Mouse (Mus musculus) ES-E14 (cell line): ENCODE measurements at regions not wholly inside any gene's neighbourhood (a gene's known extent, or its start where the extent isn't known, plus 50 kb on each side); places are given as distances from the start of the nearest gene placed in this dataset.

Source experiments
- DNase-seq: peaks from one replicate; pipeline ENCODE4 v3.0.0-alpha.2; 2013; ENCODE audit warnings: low read depth, low spot score
- H3K27ac ChIP-seq: 2 replicates; pipeline ENCODE4 v1.5.1; 2012; ENCODE audit warnings: low read depth, mild to moderate bottlenecking, low read length, moderate library complexity, mixed read lengths; ENCODE audit not compliant: poor library complexity, insufficient read depth, severe bottlenecking
- H3K36me3 ChIP-seq: 2 replicates; pipeline ENCODE4 v1.6.1; 2012; ENCODE audit warnings: mild to moderate bottlenecking, low read length, moderate library complexity, mixed read lengths; ENCODE audit not compliant: control insufficient read depth, poor library complexity, insufficient read depth, severe bottlenecking
- H3K4me1 ChIP-seq, 2 experiments: fragments of 150-350 bp in 1 of 2; sonication (generic) in 1 of 2; 2 replicates each; pipeline ENCODE4 v1.6.1; 2012; ENCODE audit warnings: low read length in 2 of 2, mild to moderate bottlenecking in 1 of 2, mixed read lengths in 1 of 2; ENCODE audit not compliant: control insufficient read depth in 2 of 2, insufficient read depth in 2 of 2, poor library complexity in 1 of 2
- H3K4me3 ChIP-seq, 2 experiments: fragments of 150-350 bp in 1 of 2; sonication (generic) in 1 of 2; 2 replicates each; pipeline ENCODE4 v1.5.1; 2012; ENCODE audit warnings: low read length in 2 of 2, low read depth in 1 of 2, mild to moderate bottlenecking in 1 of 2, mixed read lengths in 1 of 2; ENCODE audit not compliant: insufficient read depth in 1 of 2, poor library complexity in 1 of 2, severe bottlenecking in 1 of 2
- H3K9ac ChIP-seq: 2 replicates; pipeline ENCODE4 v1.6.1; 2012; ENCODE audit warnings: low read depth, mild to moderate bottlenecking, low read length, mixed read lengths; ENCODE audit not compliant: poor library complexity, insufficient read depth, severe bottlenecking
- H3K9me3 ChIP-seq: fragments of 150-350 bp; sonication (generic); 2 replicates; pipeline ENCODE4 v1.6.1; 2012; ENCODE audit warnings: low read depth, mild to moderate bottlenecking, low read length; ENCODE audit not compliant: control insufficient read depth, insufficient read depth
- CHD2 ChIP-seq: IDR thresholded peaks from 2 replicates; pipeline ENCODE4 v1.6.1; 2014; ENCODE audit warnings: mild to moderate bottlenecking, low read depth, low read length, inconsistent platforms
- HCFC1 ChIP-seq: IDR thresholded peaks from 2 replicates; pipeline ENCODE4 v1.6.1; 2012; ENCODE audit warnings: low read length, inconsistent platforms, borderline replicate concordance; ENCODE audit not compliant: insufficient read depth
- MAFK ChIP-seq: IDR thresholded peaks from 2 replicates; pipeline ENCODE4 v1.6.1; 2014; ENCODE audit warnings: mild to moderate bottlenecking, low read depth, low read length, inconsistent platforms; ENCODE audit not compliant: insufficient read depth
- ZC3H11A ChIP-seq: IDR thresholded peaks from 2 replicates; pipeline ENCODE4 v1.6.1; 2012; ENCODE audit warnings: low read depth, mild to moderate bottlenecking, inconsistent platforms, low read length, borderline replicate concordance
- ZNF384 ChIP-seq: IDR thresholded peaks from 2 replicates; pipeline ENCODE4 v1.6.1; 2012; ENCODE audit warnings: low read depth, low read length, inconsistent platforms
- in situ Hi-C, 2 experiments: fragments of 600-800 bp; cut with MboI; formaldehyde crosslinking; loops; one replicate each; pipeline ENCODE4 v1.15.1; 2025; ENCODE audit warnings: low sequenced_read_pairs in 2 of 2, inconsistent platforms in 1 of 2; ENCODE audit not compliant: unreplicated experiment in 2 of 2

DNA sequence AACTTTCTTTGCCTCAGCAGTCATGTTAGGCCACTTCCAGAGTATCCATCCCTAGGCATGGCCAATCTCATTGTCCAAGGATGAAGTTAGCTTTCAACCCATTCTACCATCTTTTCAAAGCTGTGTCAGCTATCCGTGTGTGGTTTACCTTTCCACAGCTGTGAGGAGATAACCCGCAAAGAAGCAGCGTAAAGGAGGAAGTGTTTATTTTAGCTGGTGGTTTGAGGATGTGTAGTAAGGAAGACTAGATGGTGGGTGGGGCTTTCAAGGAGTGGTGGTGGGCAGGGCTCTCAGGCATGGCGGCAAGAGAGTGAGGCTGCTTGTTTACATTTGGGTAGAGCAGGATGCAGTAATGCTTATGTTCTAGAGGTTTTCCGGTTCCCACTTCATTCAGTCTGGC, 52.4 kb upstream of the Kcne2 start:
- Histone ChIP-seq H3K27ac (no peak overlapping the region), H3K36me3 (no peaks in the 10 kb centered on the region), H3K9ac (no peak overlapping the region), H3K9me3 (no peaks in the 10 kb centered on the region), H3K4me3 (no peak overlapping the region), H3K4me1 (no peaks in the 10 kb centered on the region)
- in situ Hi-C loops = no loop called here
- no peak for DNase-seq
- no peak for TF ChIP-seq MAFK
- no peak for TF ChIP-seq CHD2
- TF ChIP-seq HCFC1 = no peak
- TF ChIP-seq ZC3H11A = no peak
- TF ChIP-seq ZNF384 = no peak

DNA sequence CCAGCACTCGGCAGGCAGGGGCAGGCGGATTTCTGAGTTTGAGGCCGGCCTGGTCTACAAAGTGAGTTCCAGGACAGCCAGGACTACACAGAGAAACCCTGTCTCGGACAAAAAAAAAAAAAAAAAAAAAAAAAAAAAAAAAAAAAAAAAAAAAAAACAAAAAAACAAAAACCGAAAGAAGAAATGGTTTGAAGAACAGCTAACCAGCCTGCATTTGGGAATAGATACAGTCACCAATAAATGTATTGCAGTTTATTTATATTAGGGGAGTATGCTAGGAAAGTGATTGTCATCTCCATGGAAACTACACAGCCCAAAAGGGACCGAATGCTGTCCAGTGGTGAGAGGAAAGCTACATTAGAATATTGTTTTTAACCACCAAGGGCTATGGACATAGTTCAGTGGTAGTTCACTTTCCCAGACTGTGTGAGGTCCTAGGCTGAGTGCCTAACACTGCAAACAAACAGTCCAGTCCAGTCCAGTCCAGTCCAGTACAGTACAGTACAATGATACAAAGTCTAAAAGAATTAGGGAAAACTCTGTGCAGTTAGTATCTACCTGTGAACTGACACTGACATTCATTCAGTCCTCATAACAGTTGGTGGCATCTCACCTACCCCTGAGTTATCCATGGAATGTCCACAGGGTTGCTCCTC, 50.1 kb upstream of the Kcne2 start:
- in situ Hi-C loops = no loop called here
- no peaks in the 10 kb centered on the region for H3K9me3 ChIP-seq
- H3K4me3 ChIP-seq = no peak overlapping the region
- H3K9ac ChIP-seq = no peak overlapping the region
- H3K4me1 ChIP-seq = no peaks in the 10 kb centered on the region
- no peak overlapping the region for H3K27ac ChIP-seq
- no peaks in the 10 kb centered on the region for H3K36me3 ChIP-seq
- TF ChIP-seq CHD2 (no peak), ZNF384 (peak; percentile 85), ZC3H11A (no peak), MAFK (no peak), HCFC1 (no peak)
- DNase-seq = no peak
